Mouse (Mus musculus): Measurements from ENCODE around the gene Vmn1r103. TPM values are rescaled to one million over a fixed set of nuclear protein-coding genes. Genes with fewer than 3 reads are reported as not detected.

The Vmn1r103 gene
- not detected for polyA plus RNA-seq (2012; fragmentation: generic; extraction: Trizol)

DNA sequence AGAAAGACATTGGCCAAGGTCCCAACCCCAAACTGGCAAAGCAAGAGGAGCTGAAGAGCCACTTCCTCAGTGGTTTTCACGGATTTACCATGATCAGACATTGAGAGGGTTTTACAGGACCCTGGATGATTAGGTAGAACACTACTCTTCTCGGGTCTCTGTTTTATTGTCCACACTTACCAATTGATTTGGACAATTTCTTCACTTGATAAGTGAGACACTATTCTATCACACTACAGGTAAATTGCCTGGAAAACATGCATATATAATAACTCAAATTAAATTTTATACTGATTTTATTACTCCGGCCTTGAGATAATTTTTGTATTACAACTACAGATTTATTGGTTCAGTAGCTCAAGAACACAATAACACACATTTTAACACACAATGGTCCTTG, at the start of gene Vmn1r103:
TSS of gene Vmn1r103 (minus strand) at position 101 of the 400 bp plus-strand sequence.

DNA sequence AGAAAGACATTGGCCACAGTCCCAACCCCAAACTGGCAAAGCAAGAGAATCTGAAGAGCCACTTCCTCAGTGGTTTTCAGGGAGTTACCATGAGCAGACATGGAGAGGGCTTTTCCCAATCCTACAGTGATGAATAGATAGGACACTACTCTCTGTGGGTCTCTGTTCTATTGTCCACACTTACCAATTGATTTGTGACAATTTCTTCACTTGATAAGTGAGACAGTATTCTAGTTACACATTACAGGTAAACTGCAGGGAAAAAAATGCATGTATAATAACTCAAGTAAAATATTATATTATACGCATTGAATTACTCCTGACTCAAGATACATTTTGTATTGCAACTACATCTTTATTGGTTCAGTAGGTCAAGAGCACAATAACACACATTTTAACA, 35.3 kb upstream of the Vmn1r103 start, which contains the start of gene Gm5726:
TSS of gene Gm5726 (minus strand) at position 101 of the 400 bp plus-strand sequence.

DNA sequence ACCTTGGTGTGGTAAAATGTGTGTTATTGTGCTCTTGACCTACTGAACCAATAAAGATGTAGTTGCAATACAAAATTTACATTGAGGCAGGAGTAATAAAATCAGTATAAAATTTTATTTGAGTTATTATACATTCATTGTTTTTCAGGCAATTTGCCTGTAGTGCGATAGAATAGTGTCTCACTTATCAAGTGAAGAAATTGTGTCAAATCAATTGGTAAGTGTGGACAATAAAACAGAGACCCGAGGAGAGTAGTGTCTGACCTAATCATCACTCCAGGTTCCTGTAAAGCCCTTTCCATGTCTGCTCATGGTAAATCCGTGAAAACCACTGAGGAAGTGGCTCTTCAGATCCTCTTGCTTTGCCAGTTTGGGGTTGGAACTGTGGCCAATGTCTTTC, 23.2 kb upstream of the Vmn1r103 start, which contains the start of gene Vmn1r104:
TSS of gene Vmn1r104 (plus strand) at position 301 of the 400 bp plus-strand sequence.

DNA sequence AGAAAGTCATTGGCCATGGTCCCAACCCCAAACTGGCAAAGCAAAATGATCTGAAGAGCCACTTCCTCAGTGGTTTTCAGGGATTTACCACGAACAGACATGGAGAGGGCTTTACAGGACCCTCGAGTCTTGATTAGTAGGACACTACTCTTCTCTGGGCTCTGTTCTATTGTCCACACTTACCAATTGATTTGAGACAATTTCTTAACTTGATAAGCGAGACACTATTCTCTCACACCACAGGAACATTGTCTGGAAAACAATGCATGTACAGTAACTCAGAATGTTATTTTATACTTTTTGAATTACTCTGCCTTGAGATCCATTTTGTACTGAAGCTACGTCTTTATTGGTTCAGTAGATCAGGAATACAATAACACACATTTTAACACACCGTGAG, 35.5 kb downstream of the Vmn1r103 start, which contains the start of gene Gm10670:
TSS of gene Gm10670 (minus strand) at position 101 of the 400 bp plus-strand sequence.

Other genes with a start within 250 kb of the Vmn1r103 start
- gene Gm5890, start 247.7 kb downstream of the Vmn1r103 start, polyA plus RNA-seq (2012; fragmentation: generic; extraction: Trizol), result not detected
- not detected for gene Gm4133, start 176.5 kb downstream of the Vmn1r103 start, polyA plus RNA-seq (2012; fragmentation: generic; extraction: Trizol)
- not detected for gene Gm5728, start 135.1 kb downstream of the Vmn1r103 start, polyA plus RNA-seq (2012; fragmentation: generic; extraction: Trizol)
- not detected for gene Vmn1r100, start 92.6 kb downstream of the Vmn1r103 start, polyA plus RNA-seq (2012; fragmentation: generic; extraction: Trizol)
- gene Vmn1r101, start 67.9 kb downstream of the Vmn1r103 start, polyA plus RNA-seq (2012; fragmentation: generic; extraction: Trizol), result not detected
- not detected for gene Gm10670, start 35.6 kb downstream of the Vmn1r103 start, polyA plus RNA-seq (2012; fragmentation: generic; extraction: Trizol)
- not detected for gene Vmn1r104, start 23.3 kb upstream of the Vmn1r103 start, polyA plus RNA-seq (2012; fragmentation: generic; extraction: Trizol)
- gene Gm5726, start 35.2 kb upstream of the Vmn1r103 start, polyA plus RNA-seq (2012; fragmentation: generic; extraction: Trizol), result not detected
- gene Gm4141, start 65.7 kb upstream of the Vmn1r103 start, polyA plus RNA-seq (2012; fragmentation: generic; extraction: Trizol), result not detected
- gene Gm4513, start 88.5 kb upstream of the Vmn1r103 start, polyA plus RNA-seq (2012; fragmentation: generic; extraction: Trizol), result not detected
- not detected for gene Vmn1r107, start 158.4 kb upstream of the Vmn1r103 start, polyA plus RNA-seq (2012; fragmentation: generic; extraction: Trizol)
- gene Vmn1r111, start 192.7 kb upstream of the Vmn1r103 start, polyA plus RNA-seq (2012; fragmentation: generic; extraction: Trizol), result not detected
- gene Gm10668, start 220.1 kb upstream of the Vmn1r103 start, polyA plus RNA-seq (2012; fragmentation: generic; extraction: Trizol), result not detected